Mouse (Mus musculus): ENCODE measurements at regions not wholly inside any gene's neighbourhood (a gene's known extent, or its start where the extent isn't known, plus 50 kb on each side); places are given as distances from the start of the nearest gene placed in this dataset.
A peak's percentile ranks its signal among the peaks of the same experiment; 100 is the strongest.

GRCm38 (mm10) chr11:114270358-114271072 is 203.7 kb upstream of the Sdk2 start:
- no peak overlapping the region for H3K27ac ChIP-seq (ENCODE audit: control insufficient read depth, insufficient read depth, low read depth, low read length)
- no peak overlapping the region for H3K4me3 ChIP-seq (ENCODE audit: control insufficient read depth, low read depth, low read length)
- H3K4me1 ChIP-seq (ENCODE audit: control insufficient read depth, insufficient read depth, low read length) = no peaks in the 10 kb centered on the region
- H3K36me3 ChIP-seq (ENCODE audit: control insufficient read depth, insufficient read depth, low read length) = no peaks in the 10 kb centered on the region
- TF ChIP-seq POLR2A (IDR thresholded peaks at IDR 0.05; ENCODE audit: control insufficient read depth, low read depth, low read length) = no peak
- TF ChIP-seq CTCF (IDR thresholded peaks at IDR 0.05; ENCODE audit: control insufficient read depth, insufficient read depth, insufficient replicate concordance, low read depth, low read length) = no peak
- H3K27me3 ChIP-seq (ENCODE audit: control insufficient read depth, insufficient read depth, low read length) = no peaks in the 10 kb centered on the region

- H3K4me1 ChIP-seq (ENCODE audit: control insufficient read depth, insufficient read depth, low read length) = no peaks in the 10 kb centered on the region
- H3K36me3 ChIP-seq (ENCODE audit: control insufficient read depth, insufficient read depth, low read length) = no peaks in the 10 kb centered on the region
- no peak overlapping the region for H3K27ac ChIP-seq (ENCODE audit: control insufficient read depth, insufficient read depth, low read depth, low read length)
- TF ChIP-seq CTCF (IDR thresholded peaks at IDR 0.05; ENCODE audit: control insufficient read depth, insufficient read depth, insufficient replicate concordance, low read depth, low read length) = no peak
- H3K4me3 ChIP-seq (ENCODE audit: control insufficient read depth, low read depth, low read length) = no peak overlapping the region
- no peaks in the 10 kb centered on the region for H3K27me3 ChIP-seq (ENCODE audit: control insufficient read depth, insufficient read depth, low read length)
Measured at GRCm38 (mm10) chr11:114261959-114262358, 195.1 kb upstream of the Sdk2 start.

DNA sequence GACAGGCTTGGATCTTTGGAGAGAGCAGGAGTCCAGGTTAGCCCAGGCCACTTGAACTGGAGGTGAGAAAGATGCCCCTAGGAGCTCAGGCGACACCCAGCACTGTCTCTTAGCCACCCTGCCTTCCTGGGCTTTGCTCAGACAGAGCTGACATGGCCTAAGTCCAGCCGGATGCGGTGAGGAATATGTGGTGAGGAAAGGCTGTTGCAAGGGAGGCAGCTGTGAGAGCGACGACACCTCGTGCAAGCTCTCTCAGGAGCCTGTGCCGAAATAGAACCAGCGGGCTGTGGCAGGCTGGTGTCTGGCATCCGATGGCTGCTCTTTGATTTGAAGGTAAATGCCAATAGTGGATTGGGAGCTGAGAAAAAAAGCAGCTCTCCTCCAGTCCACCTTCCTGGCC is 191.4 kb upstream of the Sdk2 start:
- H3K4me1 ChIP-seq (ENCODE audit: control insufficient read depth, insufficient read depth, low read length) = no peaks in the 10 kb centered on the region
- no peak overlapping the region for H3K4me3 ChIP-seq (ENCODE audit: control insufficient read depth, low read depth, low read length)
- H3K27me3 ChIP-seq (ENCODE audit: control insufficient read depth, insufficient read depth, low read length) = no peaks in the 10 kb centered on the region
- TF ChIP-seq POLR2A (IDR thresholded peaks at IDR 0.05; ENCODE audit: control insufficient read depth, low read depth, low read length) = no peak
- TF ChIP-seq CTCF (IDR thresholded peaks at IDR 0.05; ENCODE audit: control insufficient read depth, insufficient read depth, insufficient replicate concordance, low read depth, low read length) = no peak
- no peak overlapping the region for H3K27ac ChIP-seq (ENCODE audit: control insufficient read depth, insufficient read depth, low read depth, low read length)
- H3K36me3 ChIP-seq (ENCODE audit: control insufficient read depth, insufficient read depth, low read length) = no peaks in the 10 kb centered on the region

DNA sequence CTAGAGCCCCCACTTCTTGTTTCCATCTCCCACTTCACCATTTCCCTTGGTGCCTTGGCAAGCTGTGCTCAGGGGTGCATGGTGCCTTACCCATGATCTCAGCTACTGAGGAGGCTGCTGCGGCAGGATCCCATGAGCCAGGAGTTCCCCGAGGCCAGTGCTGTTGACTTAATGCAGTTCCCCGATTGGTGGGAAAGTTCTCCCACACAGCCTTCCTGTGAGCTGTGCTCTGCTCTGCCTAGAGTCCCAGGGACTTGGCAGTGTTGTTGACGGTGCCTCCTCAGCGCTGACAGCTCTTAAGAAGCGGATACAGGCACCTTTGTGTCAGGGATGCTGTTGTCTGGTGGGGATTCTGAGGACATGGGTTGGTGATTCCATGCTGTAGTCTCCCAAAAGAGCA is 190.9 kb upstream of the Sdk2 start:
- Histone ChIP-seq H3K27me3 (ENCODE audit: control insufficient read depth, insufficient read depth, low read length) (no peaks in the 10 kb centered on the region), H3K4me1 (ENCODE audit: control insufficient read depth, insufficient read depth, low read length) (no peaks in the 10 kb centered on the region), H3K36me3 (ENCODE audit: control insufficient read depth, insufficient read depth, low read length) (no peaks in the 10 kb centered on the region), H3K4me3 (ENCODE audit: control insufficient read depth, low read depth, low read length) (no peak overlapping the region), H3K27ac (ENCODE audit: control insufficient read depth, insufficient read depth, low read depth, low read length) (no peak overlapping the region)
- TF ChIP-seq CTCF (IDR thresholded peaks at IDR 0.05; ENCODE audit: control insufficient read depth, insufficient read depth, insufficient replicate concordance, low read depth, low read length) (no peak), POLR2A (IDR thresholded peaks at IDR 0.05; ENCODE audit: control insufficient read depth, low read depth, low read length) (no peak)

- Histone ChIP-seq H3K27ac (ENCODE audit: control insufficient read depth, insufficient read depth, low read depth, low read length) (no peak overlapping the region), H3K27me3 (ENCODE audit: control insufficient read depth, insufficient read depth, low read length) (no peaks in the 10 kb centered on the region), H3K4me1 (ENCODE audit: control insufficient read depth, insufficient read depth, low read length) (no peaks in the 10 kb centered on the region; the same call in 1 of the 2 replicates), H3K36me3 (ENCODE audit: control insufficient read depth, insufficient read depth, low read length) (no peaks in the 10 kb centered on the region), H3K4me3 (ENCODE audit: control insufficient read depth, low read depth, low read length) (no peak overlapping the region)
- no peak for TF ChIP-seq CTCF (IDR thresholded peaks at IDR 0.05; ENCODE audit: control insufficient read depth, insufficient read depth, insufficient replicate concordance, low read depth, low read length)
- no peak for TF ChIP-seq POLR2A (IDR thresholded peaks at IDR 0.05; ENCODE audit: control insufficient read depth, low read depth, low read length)
Measured at GRCm38 (mm10) chr11:114257061-114257460, 190.2 kb upstream of the Sdk2 start.

GRCm38 (mm10) chr11:114254344-114254743 is 187.5 kb upstream of the Sdk2 start:
- no peak for TF ChIP-seq CTCF (IDR thresholded peaks at IDR 0.05; ENCODE audit: control insufficient read depth, insufficient read depth, insufficient replicate concordance, low read depth, low read length)
- no peak for TF ChIP-seq POLR2A (IDR thresholded peaks at IDR 0.05; ENCODE audit: control insufficient read depth, low read depth, low read length)
- H3K27me3 ChIP-seq (ENCODE audit: control insufficient read depth, insufficient read depth, low read length) = no peaks in the 10 kb centered on the region
- no peak overlapping the region for H3K27ac ChIP-seq (ENCODE audit: control insufficient read depth, insufficient read depth, low read depth, low read length)
- no peak overlapping the region for H3K4me3 ChIP-seq (ENCODE audit: control insufficient read depth, low read depth, low read length)
- no peaks in the 10 kb centered on the region for H3K36me3 ChIP-seq (ENCODE audit: control insufficient read depth, insufficient read depth, low read length)
- peaks cover 5% of the 10 kb centered on the region for H3K4me1 ChIP-seq (ENCODE audit: control insufficient read depth, insufficient read depth, low read length)

GRCm38 (mm10) chr11:114251614-114252013 is 184.8 kb upstream of the Sdk2 start:
- TF ChIP-seq CTCF (IDR thresholded peaks at IDR 0.05; ENCODE audit: control insufficient read depth, insufficient read depth, insufficient replicate concordance, low read depth, low read length) (peak; percentile 85), POLR2A (IDR thresholded peaks at IDR 0.05; ENCODE audit: control insufficient read depth, low read depth, low read length) (no peak)
- Histone ChIP-seq H3K36me3 (ENCODE audit: control insufficient read depth, insufficient read depth, low read length) (no peaks in the 10 kb centered on the region), H3K27me3 (ENCODE audit: control insufficient read depth, insufficient read depth, low read length) (no peaks in the 10 kb centered on the region), H3K4me3 (ENCODE audit: control insufficient read depth, low read depth, low read length) (peak overlapping the region; percentile 62), H3K27ac (ENCODE audit: control insufficient read depth, insufficient read depth, low read depth, low read length) (no peak overlapping the region), H3K4me1 (ENCODE audit: control insufficient read depth, insufficient read depth, low read length) (peaks cover 5% of the 10 kb centered on the region)
